Mouse (Mus musculus) intestine, embryonic 15.5 days (tissue): ENCODE results near the gene Brk1. TPM values are rescaled to one million over a fixed set of nuclear protein-coding genes. Genes with fewer than 3 reads are reported as not detected.
A peak's percentile ranks its signal among the peaks of the same experiment; 100 is the strongest.

Source experiments
- ATAC-seq: fragments of 200-750 bp; cut with Nextera tagmentation; 2 replicates; pipeline ENCODE4 v1.8.0; 2017; ENCODE audit warnings: moderate TSS enrichment, moderate library complexity
- H3K27ac ChIP-seq: fragments of 300-500 bp; sonication (generic); 2 replicates; pipeline ENCODE4 v1.5.1; 2015; ENCODE audit warnings: mild to moderate bottlenecking, inconsistent platforms
- H3K27me3 ChIP-seq: fragments of 300-500 bp; sonication (generic); replicated peaks from 2 replicates; pipeline ENCODE4 v1.6.1; 2015; ENCODE audit warnings: inconsistent platforms
- H3K36me3 ChIP-seq: fragments of 300-500 bp; sonication (generic); 2 replicates; pipeline ENCODE4 v1.6.1; 2015; ENCODE audit warnings: inconsistent platforms
- H3K4me1 ChIP-seq: fragments of 300-500 bp; sonication (generic); replicated peaks from 2 replicates; pipeline ENCODE4 v1.6.1; 2015; ENCODE audit warnings: inconsistent platforms
- H3K4me2 ChIP-seq: fragments of 300-500 bp; sonication (generic); replicated peaks from 2 replicates; pipeline ENCODE4 v1.6.1; 2015; ENCODE audit warnings: mild to moderate bottlenecking, inconsistent platforms
- H3K4me3 ChIP-seq: fragments of 300-500 bp; sonication (generic); replicated peaks from 2 replicates; pipeline ENCODE4 v1.5.1; 2015; ENCODE audit warnings: inconsistent platforms
- H3K9ac ChIP-seq: fragments of 300-500 bp; sonication (generic); 2 replicates; pipeline ENCODE4 v1.6.1; 2015; ENCODE audit warnings: inconsistent platforms
- H3K9me3 ChIP-seq: fragments of 300-500 bp; sonication (generic); 2 replicates; pipeline ENCODE4 v1.6.1; 2016; ENCODE audit warnings: inconsistent platforms
- WGBS: fragments of 180-500 bp; shearing (Covaris S2); methylation state at CpG from one replicate; pipeline ENCODE4 v1.1.7; 2015; 5-methylcytosine and 5-hydroxymethylcytosine counted together
- polyA plus RNA-seq: library from polyadenylated mRNA; unstranded; fragments of >200 nt; fragmentation: Nextera tagmentation; extraction: Ambion mirVana; gene quantifications from 2 replicates; pipeline ENCODE4 v1.2.1, GENCODE M21; 2015

Gene Brk1
- polyA plus RNA-seq, 1 experiment from 2014 or later, result 201 TPM

DNA sequence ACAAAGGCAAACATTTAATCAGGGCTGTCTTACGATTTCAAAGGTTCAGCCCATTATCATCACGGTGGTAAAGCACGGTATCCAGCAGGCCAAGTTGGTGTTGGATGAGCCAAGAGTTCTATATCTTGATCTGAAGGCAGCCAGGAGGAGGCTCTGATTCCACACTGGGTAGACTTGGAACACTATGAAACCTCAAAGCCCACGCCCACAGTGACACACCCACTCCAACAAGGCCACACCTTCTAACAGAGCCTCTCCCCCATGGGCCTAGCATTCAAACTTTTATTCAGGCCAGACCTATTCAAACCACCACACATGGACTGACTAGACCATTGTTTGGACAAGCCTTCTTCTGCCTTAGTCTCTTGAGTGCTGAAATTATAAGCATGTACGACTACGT lies 1.8 kb upstream of the Brk1 start:
- Histone ChIP-seq H3K27me3 (no peaks in the 10 kb centered on the region), H3K4me3 (no peak overlapping the region), H3K4me1 (peaks cover 14% of the 10 kb centered on the region), H3K9me3 (no peaks in the 10 kb centered on the region), H3K36me3 (no peaks in the 10 kb centered on the region), H3K27ac (no peak overlapping the region), H3K9ac (no peak overlapping the region), H3K4me2 (no peak overlapping the region)
- WGBS, result 90% methylated on average over 6 of the region's 6 CpGs
- ATAC-seq, result no peak

DNA sequence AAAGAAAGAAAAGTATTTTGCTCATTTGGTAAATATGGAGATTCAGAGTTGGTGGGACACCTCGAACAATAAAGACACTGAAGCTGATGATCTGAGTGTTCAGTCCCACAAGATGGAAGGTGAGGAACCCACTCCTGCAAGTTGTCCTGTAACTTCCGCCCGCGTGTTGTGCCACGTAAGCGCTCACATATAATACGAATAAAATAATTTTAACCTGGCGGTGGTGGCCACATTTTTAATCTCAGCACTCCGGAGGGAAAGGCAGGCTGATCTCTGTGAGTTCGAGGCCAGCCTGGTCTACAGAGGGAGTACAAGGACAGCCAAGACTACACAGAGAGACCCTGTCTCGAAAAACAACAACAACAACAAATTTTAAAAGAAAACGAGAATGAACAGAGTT lies 579 bp upstream of the Brk1 start:
- 55% methylated on average over 12 of the region's 12 CpGs for WGBS
- no peak for ATAC-seq
- H3K9ac ChIP-seq, result peak overlapping the region; percentile 87

DNA sequence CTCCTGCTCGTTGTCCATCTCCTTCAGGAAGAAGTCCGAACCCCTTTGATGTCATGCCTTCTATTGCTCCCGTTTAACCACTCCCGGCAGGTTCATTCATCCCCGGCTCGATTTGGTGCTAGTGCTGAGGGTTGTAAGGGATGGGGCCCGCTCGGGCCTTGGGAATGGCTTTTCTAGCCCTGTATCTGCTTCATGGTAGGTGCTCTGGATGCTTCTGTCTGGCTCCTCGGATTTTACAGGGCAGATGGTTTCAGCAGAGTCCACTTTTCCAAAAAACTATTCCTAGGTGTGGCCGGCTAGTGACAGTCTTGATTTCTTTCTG lies 613 bp downstream of the Brk1 start:
- Histone ChIP-seq H3K4me1 (peaks cover 12% of the 10 kb centered on the region), H3K27ac (peak overlapping the region; percentile 85; the same call in 1 of the 2 replicates), H3K4me3 (peak overlapping the region; percentile 96), H3K9ac (peak overlapping the region; percentile 87), H3K4me2 (peak overlapping the region; percentile 76), H3K27me3 (no peaks in the 10 kb centered on the region), H3K36me3 (no peaks in the 10 kb centered on the region), H3K9me3 (no peaks in the 10 kb centered on the region)
- no peak for ATAC-seq
- WGBS, result 3% methylated on average over 10 of the region's 10 CpGs

More for the DNA sequence above, 579 bp upstream of the Brk1 start:
- Histone ChIP-seq H3K27me3 (no peaks in the 10 kb centered on the region), H3K4me1 (peaks cover 14% of the 10 kb centered on the region), H3K9me3 (no peaks in the 10 kb centered on the region), H3K4me2 (peak overlapping the region; percentile 76), H3K4me3 (peak overlapping the region; percentile 96), H3K36me3 (no peaks in the 10 kb centered on the region), H3K27ac (peak overlapping the region; percentile 85; the same call in 1 of the 2 replicates)

DNA sequence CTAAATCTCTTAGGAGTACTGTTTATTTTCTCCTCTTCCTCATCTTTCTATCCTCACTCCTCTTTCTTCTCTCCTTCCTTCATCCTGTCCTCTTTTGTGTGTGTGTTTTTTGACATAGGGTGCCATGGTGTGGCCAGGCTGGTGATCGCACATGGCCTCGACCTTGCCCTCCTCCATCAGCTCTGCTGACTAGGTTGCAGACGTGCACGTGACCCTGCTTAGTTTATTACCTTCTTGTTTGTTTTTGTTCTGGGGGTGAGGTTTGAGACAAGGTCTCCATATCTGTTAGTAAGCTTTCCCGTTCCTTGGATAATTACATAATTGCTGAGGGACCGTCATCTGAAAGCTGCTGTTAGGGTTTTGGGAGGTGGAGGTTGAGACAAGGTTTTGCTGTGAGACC lies 4.3 kb downstream of the Brk1 start:
- 50% methylated on average over 6 of the region's 6 CpGs for WGBS
- peaks cover 5% of the 10 kb centered on the region; the same call in 1 of the 2 replicates for H3K36me3 ChIP-seq
- H3K9ac ChIP-seq, result no peak overlapping the region
- peak; percentile 11; the same call in 1 of the 2 replicates for ATAC-seq
- peaks cover 10% of the 10 kb centered on the region for H3K4me1 ChIP-seq
- H3K27me3 ChIP-seq, result no peaks in the 10 kb centered on the region
- H3K4me2 ChIP-seq, result no peak overlapping the region
- no peak overlapping the region for H3K4me3 ChIP-seq
- no peaks in the 10 kb centered on the region for H3K9me3 ChIP-seq
- H3K27ac ChIP-seq, result no peak overlapping the region

DNA sequence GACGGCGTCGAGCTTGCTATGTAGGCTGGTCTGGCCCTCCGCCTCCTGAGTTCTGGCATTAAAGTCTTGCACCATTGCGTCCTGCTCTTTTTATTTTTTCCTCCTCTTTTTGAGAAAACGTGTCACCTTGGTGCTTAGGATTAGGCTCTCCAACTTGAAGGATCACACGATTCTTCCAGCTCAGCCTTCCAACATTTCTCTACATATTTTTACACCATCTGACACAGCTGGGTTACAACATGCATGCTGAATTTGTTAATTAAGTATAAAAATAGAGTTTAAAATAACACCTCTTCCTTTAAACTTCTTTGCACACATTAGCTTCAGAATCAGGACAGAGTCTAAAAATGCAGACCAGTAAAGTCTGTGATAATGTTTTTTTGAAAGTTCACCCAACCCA lies 4.7 kb downstream of the Brk1 start:
- Histone ChIP-seq H3K9me3 (no peaks in the 10 kb centered on the region), H3K36me3 (peaks cover 8% of the 10 kb centered on the region), H3K4me3 (no peak overlapping the region), H3K4me2 (no peak overlapping the region), H3K27me3 (no peaks in the 10 kb centered on the region), H3K9ac (no peak overlapping the region), H3K27ac (no peak overlapping the region), H3K4me1 (peaks cover 10% of the 10 kb centered on the region)
- WGBS, result 72% methylated on average over 7 of the region's 7 CpGs
- no peak for ATAC-seq

DNA sequence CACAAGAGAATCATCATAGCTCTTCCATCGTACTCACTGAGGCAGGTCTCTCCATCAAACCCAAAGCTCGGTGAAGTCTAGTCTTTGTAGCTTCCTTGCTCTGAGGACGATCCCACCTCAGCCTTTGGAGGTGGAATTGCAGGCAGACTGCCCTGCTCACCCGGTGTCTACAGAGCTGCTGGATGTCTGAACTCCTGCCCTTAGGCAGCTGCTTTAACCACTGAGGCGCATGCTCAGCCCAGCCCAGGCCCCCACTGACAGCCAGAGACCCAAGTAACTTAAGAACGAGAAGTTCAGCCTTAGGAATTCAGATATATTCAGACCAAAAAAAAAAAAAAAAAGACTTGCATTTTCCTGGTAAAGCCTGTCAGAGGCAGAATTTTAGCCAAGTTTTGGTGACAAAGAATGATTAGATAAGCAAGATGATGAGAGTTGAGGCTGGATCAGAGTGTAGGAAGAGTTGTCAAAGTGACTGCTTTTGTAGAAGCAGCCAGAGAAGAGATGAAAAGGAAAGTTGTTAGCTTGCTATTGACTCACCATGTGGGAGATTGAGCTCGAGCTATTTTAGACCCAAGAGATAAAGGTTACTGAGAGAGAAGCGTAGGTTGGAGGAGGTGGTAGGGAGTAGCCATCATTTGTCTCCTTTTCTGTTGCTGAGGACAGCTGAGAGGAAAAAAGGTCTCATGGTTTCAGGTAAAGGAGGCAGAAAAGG lies 7.8 kb downstream of the Brk1 start:
- Histone ChIP-seq H3K4me2 (no peak overlapping the region), H3K9ac (no peak overlapping the region), H3K4me3 (no peak overlapping the region), H3K9me3 (no peaks in the 10 kb centered on the region), H3K27ac (no peak overlapping the region), H3K4me1 (no peaks in the 10 kb centered on the region), H3K27me3 (no peaks in the 10 kb centered on the region), H3K36me3 (peaks cover 33% of the 10 kb centered on the region)
- no peak for ATAC-seq
- WGBS, result 87% methylated on average over 8 of the region's 8 CpGs

DNA sequence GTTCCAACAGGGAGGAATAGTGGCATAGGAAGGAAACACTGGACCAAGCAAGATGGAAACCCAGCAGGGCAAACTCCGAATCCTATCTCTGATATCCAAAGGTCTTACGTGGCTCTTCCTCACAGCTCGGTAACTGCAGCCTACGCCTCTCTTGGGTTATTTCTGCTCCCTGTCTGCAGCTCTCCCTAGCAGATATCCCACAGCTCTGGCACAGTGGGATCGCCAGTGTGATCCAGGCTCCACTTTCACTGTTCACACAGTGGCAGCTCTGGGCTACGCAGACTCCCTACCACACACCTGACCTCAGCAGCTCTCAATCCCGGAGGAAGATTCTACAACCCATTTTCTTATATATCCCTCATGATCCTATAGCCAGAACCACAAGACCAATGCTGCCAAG lies 9.6 kb downstream of the Brk1 start:
- Histone ChIP-seq H3K27ac (no peak overlapping the region), H3K4me1 (no peaks in the 10 kb centered on the region), H3K9me3 (no peaks in the 10 kb centered on the region), H3K4me3 (no peak overlapping the region), H3K9ac (no peak overlapping the region), H3K4me2 (no peak overlapping the region), H3K27me3 (no peaks in the 10 kb centered on the region), H3K36me3 (peaks cover 40% of the 10 kb centered on the region)
- no peak for ATAC-seq
- WGBS, result 94% methylated on average over 7 of the region's 7 CpGs

DNA sequence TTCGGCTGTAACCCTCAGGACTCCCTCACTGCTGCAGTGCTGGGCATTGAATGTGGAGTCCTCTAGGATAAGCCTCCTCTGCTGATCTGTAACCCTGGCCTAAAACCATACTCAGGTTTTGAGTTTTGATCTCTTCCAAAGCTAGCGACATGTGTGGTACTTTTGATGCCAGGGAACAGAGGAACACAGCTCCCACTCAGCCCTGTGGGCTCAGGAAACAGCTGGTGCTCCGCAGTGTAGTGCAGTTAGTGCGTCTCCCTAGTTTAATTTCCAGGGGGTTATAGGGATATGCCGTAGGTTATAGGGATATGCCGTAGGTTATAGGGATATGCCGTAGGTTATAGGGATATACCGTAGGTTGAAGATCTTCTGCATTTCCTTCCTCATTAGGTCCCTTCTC lies 10.4 kb downstream of the Brk1 start:
- Histone ChIP-seq H3K4me3 (no peak overlapping the region), H3K9me3 (no peaks in the 10 kb centered on the region), H3K9ac (no peak overlapping the region), H3K36me3 (peaks cover 40% of the 10 kb centered on the region), H3K27ac (no peak overlapping the region), H3K27me3 (no peaks in the 10 kb centered on the region), H3K4me1 (no peaks in the 10 kb centered on the region), H3K4me2 (no peak overlapping the region)
- no peak for ATAC-seq
- 92% methylated on average over 8 of the region's 8 CpGs for WGBS

DNA sequence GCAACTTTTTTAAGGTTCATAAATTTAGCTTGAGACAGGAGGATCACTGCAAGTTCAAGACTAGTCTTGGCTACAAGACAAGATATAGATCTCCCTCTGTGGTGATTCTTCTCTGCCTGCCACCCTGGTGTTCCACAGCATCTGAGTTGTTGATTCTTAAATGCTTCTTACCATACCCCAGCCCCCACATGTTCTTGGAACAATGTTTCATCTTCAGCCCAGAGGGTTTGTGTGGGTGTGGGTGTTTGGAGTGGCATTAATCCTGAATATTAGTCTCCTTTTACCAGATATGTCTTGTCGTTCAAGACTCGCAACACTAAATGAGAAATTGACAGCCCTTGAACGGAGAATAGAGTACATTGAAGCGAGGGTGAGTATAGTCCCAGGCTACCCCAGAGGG lies 10.9 kb downstream of the Brk1 start:
- no peaks in the 10 kb centered on the region for H3K4me1 ChIP-seq
- no peak overlapping the region for H3K4me2 ChIP-seq
- H3K36me3 ChIP-seq, result peaks cover 40% of the 10 kb centered on the region
- no peak overlapping the region for H3K27ac ChIP-seq
- no peaks in the 10 kb centered on the region for H3K27me3 ChIP-seq
- no peak for ATAC-seq
- no peak overlapping the region for H3K4me3 ChIP-seq
- H3K9ac ChIP-seq, result no peak overlapping the region
- 90% methylated on average over 4 of the region's 4 CpGs for WGBS
- no peaks in the 10 kb centered on the region for H3K9me3 ChIP-seq

DNA sequence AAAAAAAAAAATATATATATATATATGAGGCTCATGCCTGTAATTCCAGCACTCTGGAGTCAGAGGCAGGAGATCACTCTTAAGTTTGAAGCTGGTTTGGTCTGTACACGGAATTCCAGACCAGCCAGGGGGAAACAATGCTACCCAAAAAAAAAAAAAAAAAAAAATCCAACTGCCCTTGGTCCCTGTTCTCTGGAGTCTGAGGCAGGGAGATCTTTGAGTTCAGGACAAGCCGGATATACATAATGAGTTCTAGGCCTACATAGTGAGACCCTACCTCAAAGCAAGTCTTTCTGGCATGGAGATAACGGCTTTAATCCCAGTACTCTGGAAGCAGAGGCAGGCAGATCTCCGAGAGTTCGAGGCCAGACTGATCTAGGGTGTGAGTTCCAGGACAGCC lies 18.8 kb downstream of the Brk1 start:
- WGBS, result 67% methylated on average over 5 of the region's 5 CpGs
- H3K27ac ChIP-seq, result peak overlapping the region; percentile 92; the same call in 1 of the 2 replicates
- H3K36me3 ChIP-seq, result peaks cover 6% of the 10 kb centered on the region; the same call in 1 of the 2 replicates
- H3K27me3 ChIP-seq, result no peaks in the 10 kb centered on the region
- no peaks in the 10 kb centered on the region for H3K9me3 ChIP-seq
- peak overlapping the region; percentile 83 for H3K4me2 ChIP-seq
- H3K4me1 ChIP-seq, result peaks cover 5% of the 10 kb centered on the region; the same call in 1 of the 2 replicates
- H3K4me3 ChIP-seq, result peak overlapping the region; percentile 78
- H3K9ac ChIP-seq, result peak overlapping the region; percentile 82; the same call in 1 of the 2 replicates
- ATAC-seq, result no peak

DNA sequence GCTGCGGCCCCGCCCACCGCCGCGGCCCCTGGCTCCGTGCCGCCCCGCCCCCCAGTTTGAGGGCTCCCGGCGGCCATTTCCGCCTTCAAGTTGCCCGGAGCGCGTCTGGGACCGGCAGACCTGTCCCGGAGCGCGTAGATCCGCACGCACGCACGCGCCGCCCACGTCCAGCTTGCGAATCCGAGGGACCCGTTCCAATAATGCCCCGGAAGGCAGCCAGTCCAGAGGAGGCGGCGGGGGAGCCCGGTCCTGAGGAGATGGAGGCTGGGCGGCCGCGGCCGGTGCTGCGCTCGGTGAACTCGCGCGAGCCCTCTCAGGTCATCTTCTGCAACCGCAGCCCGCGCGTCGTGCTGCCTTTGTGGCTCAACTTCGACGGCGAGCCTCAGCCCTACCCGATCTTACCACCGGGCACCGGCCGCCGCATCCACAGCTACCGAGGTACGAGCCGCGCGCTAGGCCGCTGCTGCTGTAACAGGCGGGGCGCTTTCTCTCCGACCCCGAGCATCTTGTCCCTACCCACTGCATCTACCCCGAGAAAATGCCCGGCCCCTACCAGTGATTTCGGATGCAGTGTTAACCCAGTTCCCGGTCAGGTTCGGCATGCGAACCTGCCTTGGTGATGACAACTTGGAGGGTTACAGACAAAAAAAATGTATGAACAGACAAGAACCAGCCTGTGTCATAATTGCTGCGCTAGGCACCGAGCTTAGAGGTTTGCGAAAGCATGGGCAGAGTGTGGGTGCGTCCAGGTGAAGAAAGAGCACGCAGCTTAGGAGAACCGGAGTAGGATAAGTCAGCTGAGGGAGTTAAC lies 19.6 kb downstream of the Brk1 start, which contains the start of gene Vhl:
TSS of gene Vhl (plus strand) at position 19 of the 811 bp plus-strand sequence.
- peaks cover 9% of the 10 kb centered on the region for H3K36me3 ChIP-seq
- WGBS, result 1% methylated on average over 68 of the region's 76 CpGs
- H3K9me3 ChIP-seq, result no peaks in the 10 kb centered on the region
- peak within 1 kb of the TSS; percentile 83 for H3K4me2 ChIP-seq
- ATAC-seq, result peak; percentile 94
- H3K27ac ChIP-seq, result peak within 1 kb of the TSS; percentile 92
- peak within 1 kb of the TSS; percentile 78 for H3K4me3 ChIP-seq
- H3K27me3 ChIP-seq, result no peaks in the 10 kb centered on the region
- H3K4me1 ChIP-seq, result peaks cover 5% of the 10 kb centered on the region; the same call in 1 of the 2 replicates
- H3K9ac ChIP-seq, result peak within 1 kb of the TSS; percentile 82

DNA sequence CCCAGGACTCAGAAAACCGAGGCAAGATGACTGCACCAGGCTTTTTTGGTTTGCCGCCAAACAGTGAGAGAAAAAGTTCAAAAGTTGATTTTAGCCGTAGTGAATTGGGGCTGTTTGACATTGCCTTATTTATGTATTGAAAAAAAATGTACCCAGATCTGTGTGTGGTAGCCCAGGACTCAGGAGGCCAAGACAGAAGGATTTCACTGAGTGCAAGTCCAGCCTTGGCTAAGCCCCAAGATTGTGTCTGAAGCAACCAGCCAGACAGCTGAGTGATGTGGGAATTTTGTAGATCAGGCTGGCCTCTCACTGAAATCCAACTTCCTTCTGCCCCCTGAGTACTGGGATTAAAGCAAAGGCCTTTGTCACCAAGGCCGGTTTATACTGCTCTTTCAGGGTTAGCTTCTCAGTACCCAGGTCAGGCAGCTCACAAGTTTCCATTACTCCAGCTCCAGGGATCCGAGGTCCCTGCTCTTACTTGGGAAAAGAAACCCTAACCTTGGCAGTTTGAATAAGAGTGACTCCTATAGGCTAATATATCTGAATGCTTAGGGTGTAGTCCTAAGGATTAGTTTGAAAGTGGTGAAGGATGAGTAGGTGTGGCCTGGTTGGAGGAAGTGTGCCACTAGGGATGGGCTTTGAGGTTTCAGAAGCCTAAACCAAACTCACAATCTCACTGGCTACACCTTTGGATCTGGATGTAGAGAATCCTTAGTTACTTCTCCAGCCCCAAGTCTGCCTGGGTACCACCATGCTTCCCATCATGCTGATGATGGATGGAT lies 20.6 kb downstream of the Brk1 start:
- Histone ChIP-seq H3K4me1 (peaks cover 5% of the 10 kb centered on the region; the same call in 1 of the 2 replicates), H3K4me2 (peak overlapping the region; percentile 83), H3K36me3 (peaks cover 12% of the 10 kb centered on the region), H3K9ac (peak overlapping the region; percentile 82), H3K4me3 (peak overlapping the region; percentile 78), H3K27ac (no peak overlapping the region), H3K27me3 (no peaks in the 10 kb centered on the region), H3K9me3 (no peaks in the 10 kb centered on the region)
- ATAC-seq, result no peak
- WGBS, result 35% methylated on average over 5 of the region's 5 CpGs
